Mouse (Mus musculus): ENCODE measurements around the gene Romo1. TPM values are rescaled to one million over a fixed set of nuclear protein-coding genes. Genes with fewer than 3 reads are reported as not detected.

Gene Romo1
- total and polyA plus RNA-seq, 2 experiments from 2014 or later: 113 to 607 TPM

DNA sequence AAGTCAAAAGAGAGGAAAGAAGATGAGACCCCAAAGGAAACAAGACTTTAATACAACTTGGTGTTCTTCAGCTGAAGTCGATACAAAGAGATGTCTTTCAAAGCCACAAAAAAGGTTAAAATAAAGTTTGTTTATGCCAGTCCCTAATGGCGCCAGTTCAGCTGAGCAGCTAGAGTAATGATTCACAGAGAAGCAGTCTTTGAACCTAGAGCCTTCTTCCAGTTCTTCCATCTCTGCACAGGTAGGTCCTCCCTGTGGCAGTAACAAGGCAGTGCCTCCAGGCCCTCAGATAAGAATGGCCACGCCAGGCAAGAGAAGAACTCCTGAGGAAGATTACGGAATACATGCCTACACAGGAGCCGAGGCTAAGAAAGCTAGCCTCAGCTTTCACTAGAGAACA lies 20.1 kb upstream of the Romo1 start:
- no peak for ATAC-seq (ENCODE audit: insufficient read depth, low read depth)
- 88% methylated on average over 5 of the region's 5 CpGs for WGBS
- Histone ChIP-seq H3K9ac (replicated peaks; ENCODE audit: low read depth, low read length) (no peak overlapping the region), H3K4me1 (ENCODE audit: control insufficient read depth, insufficient read depth) (no peaks in the 10 kb centered on the region), H3K9me3 (replicated peaks; ENCODE audit: control insufficient read depth, low read length) (no peaks in the 10 kb centered on the region), H3K36me3 (replicated peaks; ENCODE audit: control insufficient read depth, insufficient read depth, low read length) (peaks cover 41% of the 10 kb centered on the region), H3K27me3 (ENCODE audit: control insufficient read depth, insufficient read depth, low read length) (no peaks in the 10 kb centered on the region), H3K4me2 (ENCODE audit: low read depth, low read length) (no peak overlapping the region), H3K27ac (ENCODE audit: low read depth) (no peak overlapping the region), H3K4me3 (ENCODE audit: low read depth, low read length) (no peak overlapping the region)
- DNase-seq (ENCODE audit: low spot score): no peak
- TF ChIP-seq EP300 (IDR thresholded peaks at IDR 0.05; ENCODE audit: low read depth) (no peak), CTCF (IDR thresholded peaks at IDR 0.05; ENCODE audit: low read depth) (no peak)

DNA sequence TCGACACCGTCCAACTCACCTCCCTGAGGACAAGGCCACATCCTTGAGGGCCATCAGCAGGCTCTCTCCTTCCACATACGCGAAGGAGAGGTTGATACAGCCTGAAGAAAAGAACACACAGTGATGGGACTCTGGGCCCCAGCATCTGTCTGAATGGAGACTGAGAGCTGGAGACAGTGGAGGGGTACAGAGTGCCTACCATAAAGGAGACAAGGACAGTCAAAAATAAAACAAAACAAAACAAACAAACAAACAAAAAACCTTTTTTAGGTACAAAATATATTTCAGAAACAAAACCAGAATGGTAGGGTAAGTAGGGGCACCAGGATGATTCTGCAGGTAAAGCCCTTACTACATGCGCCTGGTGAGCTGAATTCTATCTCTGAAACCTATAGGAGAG lies 16.8 kb upstream of the Romo1 start, which contains the start of gene Gm28036:
Gene Gm28036 (minus strand): TSS at position 101 of the 400 bp plus-strand sequence.
- Histone ChIP-seq H3K9me3 (replicated peaks; ENCODE audit: control insufficient read depth, low read length) (no peaks in the 10 kb centered on the region), H3K4me2 (ENCODE audit: low read depth, low read length) (no peak within 1 kb of the TSS), H3K36me3 (replicated peaks; ENCODE audit: control insufficient read depth, insufficient read depth, low read length) (peaks cover 50% of the 10 kb centered on the region), H3K4me1 (ENCODE audit: control insufficient read depth, insufficient read depth) (no peaks in the 10 kb centered on the region), H3K4me3 (ENCODE audit: low read depth, low read length) (no peak within 1 kb of the TSS), H3K9ac (replicated peaks; ENCODE audit: low read depth, low read length) (no peak within 1 kb of the TSS), H3K27me3 (ENCODE audit: control insufficient read depth, insufficient read depth, low read length) (no peaks in the 10 kb centered on the region), H3K27ac (ENCODE audit: low read depth) (no peak within 1 kb of the TSS)
- no peak for ATAC-seq (ENCODE audit: insufficient read depth, low read depth)
- TF ChIP-seq CTCF (IDR thresholded peaks at IDR 0.05; ENCODE audit: low read depth) (no peak), EP300 (IDR thresholded peaks at IDR 0.05; ENCODE audit: low read depth) (no peak)
- DNase-seq (ENCODE audit: low spot score): no peak
- WGBS: 91% methylated on average over 5 of the region's 5 CpGs

DNA sequence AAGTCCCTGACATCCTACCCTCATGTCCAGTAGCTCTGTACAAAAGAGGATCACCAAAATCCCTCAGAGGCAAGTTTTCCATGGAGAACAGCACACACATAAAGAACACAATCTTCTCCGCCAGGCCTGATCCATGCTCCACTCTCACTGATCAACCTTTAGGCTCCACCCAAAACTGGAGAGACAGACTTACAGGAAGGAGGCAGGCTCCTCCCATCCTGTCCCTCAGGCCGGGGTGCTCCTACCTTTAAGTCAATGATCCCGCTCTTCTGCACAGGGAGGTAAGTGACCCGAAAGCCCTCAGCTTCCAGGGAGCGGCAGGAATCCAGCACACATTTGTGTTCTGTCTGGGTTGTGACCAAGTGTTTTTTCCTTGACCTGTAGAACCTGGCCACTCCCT lies 9.7 kb upstream of the Romo1 start:
- H3K27me3 ChIP-seq (ENCODE audit: control insufficient read depth, insufficient read depth, low read length): no peaks in the 10 kb centered on the region
- H3K9ac ChIP-seq (replicated peaks; ENCODE audit: low read depth, low read length): no peak overlapping the region
- H3K4me2 ChIP-seq (ENCODE audit: low read depth, low read length): no peak overlapping the region
- DNase-seq (ENCODE audit: low spot score) (no peak), ATAC-seq (ENCODE audit: insufficient read depth, low read depth) (no peak)
- no peak overlapping the region for H3K27ac ChIP-seq (ENCODE audit: low read depth)
- TF ChIP-seq CTCF (IDR thresholded peaks at IDR 0.05; ENCODE audit: low read depth): no peak
- no peak for TF ChIP-seq EP300 (IDR thresholded peaks at IDR 0.05; ENCODE audit: low read depth)
- 77% methylated on average over 5 of the region's 5 CpGs for WGBS
- H3K4me3 ChIP-seq (ENCODE audit: low read depth, low read length): no peak overlapping the region
- H3K9me3 ChIP-seq (replicated peaks; ENCODE audit: control insufficient read depth, low read length): no peaks in the 10 kb centered on the region
- peaks cover 20% of the 10 kb centered on the region for H3K36me3 ChIP-seq (replicated peaks; ENCODE audit: control insufficient read depth, insufficient read depth, low read length)
- no peaks in the 10 kb centered on the region for H3K4me1 ChIP-seq (ENCODE audit: control insufficient read depth, insufficient read depth)

DNA sequence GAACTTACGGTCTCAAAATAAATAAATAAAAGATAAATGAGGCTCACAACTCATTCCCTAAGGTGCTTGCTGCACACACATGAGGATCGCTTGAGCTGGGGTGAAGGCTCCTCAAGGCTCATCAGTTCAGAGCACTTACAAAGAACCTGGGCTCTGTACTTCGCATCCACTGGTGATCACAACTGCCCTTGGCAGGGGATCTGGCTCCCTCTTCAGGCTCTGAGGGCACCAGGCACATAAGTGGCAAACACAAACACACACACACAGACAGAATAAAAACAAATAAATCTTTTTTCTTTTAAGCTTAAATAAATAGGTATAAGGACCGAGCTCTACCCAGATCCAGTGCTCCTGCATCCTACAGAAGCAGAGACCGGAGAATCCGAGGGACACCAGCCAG lies 8.1 kb upstream of the Romo1 start:
- no peak for DNase-seq (ENCODE audit: low spot score)
- H3K9ac ChIP-seq (replicated peaks; ENCODE audit: low read depth, low read length): no peak overlapping the region
- H3K4me2 ChIP-seq (ENCODE audit: low read depth, low read length): no peak overlapping the region
- H3K4me1 ChIP-seq (ENCODE audit: control insufficient read depth, insufficient read depth): no peaks in the 10 kb centered on the region
- TF ChIP-seq EP300 (IDR thresholded peaks at IDR 0.05; ENCODE audit: low read depth): no peak
- TF ChIP-seq CTCF (IDR thresholded peaks at IDR 0.05; ENCODE audit: low read depth): peak; percentile 35
- no peak overlapping the region for H3K4me3 ChIP-seq (ENCODE audit: low read depth, low read length)
- no peaks in the 10 kb centered on the region for H3K27me3 ChIP-seq (ENCODE audit: control insufficient read depth, insufficient read depth, low read length)
- peaks cover 33% of the 10 kb centered on the region for H3K36me3 ChIP-seq (replicated peaks; ENCODE audit: control insufficient read depth, insufficient read depth, low read length)
- WGBS: 91% methylated on average over 6 of the region's 6 CpGs
- no peaks in the 10 kb centered on the region for H3K9me3 ChIP-seq (replicated peaks; ENCODE audit: control insufficient read depth, low read length)
- H3K27ac ChIP-seq (ENCODE audit: low read depth): no peak overlapping the region
- no peak for ATAC-seq (ENCODE audit: insufficient read depth, low read depth)

DNA sequence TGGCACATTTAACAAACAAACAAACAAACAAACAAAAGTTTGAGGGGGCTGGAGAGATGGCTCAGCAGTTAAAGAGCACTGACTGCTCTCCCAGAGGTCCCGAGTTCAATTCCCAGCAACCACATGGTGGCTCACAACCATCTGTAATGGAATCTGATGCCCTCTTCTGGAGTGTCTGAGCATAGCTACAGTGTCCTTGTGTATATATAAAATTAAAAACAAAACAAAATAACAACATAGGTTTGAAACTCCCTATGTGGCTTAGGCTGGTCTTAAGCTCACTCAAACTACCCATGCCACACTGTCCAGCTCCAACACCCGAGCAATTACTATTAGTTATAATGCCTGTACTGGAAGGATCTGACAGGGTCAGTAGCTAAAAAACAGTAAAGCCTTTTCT lies 1.0 kb upstream of the Romo1 start:
- Histone ChIP-seq H3K4me1 (ENCODE audit: control insufficient read depth, insufficient read depth) (peaks cover 4% of the 10 kb centered on the region; the same call in 1 of the 2 replicates), H3K4me3 (ENCODE audit: low read depth, low read length) (peak overlapping the region; percentile 60; the same call in 1 of the 2 replicates), H3K9me3 (replicated peaks; ENCODE audit: control insufficient read depth, low read length) (no peaks in the 10 kb centered on the region), H3K27me3 (ENCODE audit: control insufficient read depth, insufficient read depth, low read length) (no peaks in the 10 kb centered on the region), H3K27ac (ENCODE audit: low read depth) (no peak overlapping the region), H3K4me2 (ENCODE audit: low read depth, low read length) (peak overlapping the region; percentile 73), H3K36me3 (replicated peaks; ENCODE audit: control insufficient read depth, insufficient read depth, low read length) (peaks cover 43% of the 10 kb centered on the region), H3K9ac (replicated peaks; ENCODE audit: low read depth, low read length) (peak overlapping the region; percentile 71; the same call in 1 of the 2 replicates)
- TF ChIP-seq CTCF (IDR thresholded peaks at IDR 0.05; ENCODE audit: low read depth) (0 out of 2 replicates have a peak, but pooled peaks have one; percentile 3), EP300 (IDR thresholded peaks at IDR 0.05; ENCODE audit: low read depth) (no peak)
- ATAC-seq (ENCODE audit: insufficient read depth, low read depth): no peak
- 81% methylated on average over 2 of the region's 2 CpGs for WGBS
- DNase-seq (ENCODE audit: low spot score): no peak

DNA sequence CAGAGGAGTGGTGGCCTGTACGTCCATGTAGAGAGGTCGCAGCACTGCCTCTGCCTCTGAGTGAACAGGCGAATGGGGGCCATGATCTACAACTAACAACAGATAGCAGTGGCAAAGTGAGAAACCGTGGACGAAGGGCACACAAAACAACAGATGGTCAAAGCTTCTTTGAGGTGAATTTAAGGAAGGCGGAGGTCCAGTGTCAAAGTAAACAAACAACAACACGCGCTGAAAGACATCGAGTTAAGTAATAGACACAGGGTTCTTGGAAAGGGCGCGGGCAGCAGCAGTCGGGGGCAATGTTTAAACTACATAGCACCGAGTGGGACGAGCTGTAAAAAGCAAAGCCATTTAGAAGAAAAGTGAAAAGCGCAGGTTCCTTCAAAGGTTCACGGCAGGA lies 472 bp upstream of the Romo1 start:
- Histone ChIP-seq H3K4me2 (ENCODE audit: low read depth, low read length) (peak overlapping the region; percentile 73), H3K9me3 (replicated peaks; ENCODE audit: control insufficient read depth, low read length) (no peaks in the 10 kb centered on the region), H3K4me1 (ENCODE audit: control insufficient read depth, insufficient read depth) (peaks cover 4% of the 10 kb centered on the region; the same call in 1 of the 2 replicates), H3K9ac (replicated peaks; ENCODE audit: low read depth, low read length) (peak overlapping the region; percentile 71), H3K36me3 (replicated peaks; ENCODE audit: control insufficient read depth, insufficient read depth, low read length) (peaks cover 49% of the 10 kb centered on the region), H3K4me3 (ENCODE audit: low read depth, low read length) (peak overlapping the region; percentile 60), H3K27ac (ENCODE audit: low read depth) (peak overlapping the region; percentile 91), H3K27me3 (ENCODE audit: control insufficient read depth, insufficient read depth, low read length) (no peaks in the 10 kb centered on the region)
- TF ChIP-seq CTCF (IDR thresholded peaks at IDR 0.05; ENCODE audit: low read depth): no peak
- no peak for TF ChIP-seq EP300 (IDR thresholded peaks at IDR 0.05; ENCODE audit: low read depth)
- WGBS: 2% methylated on average over 16 of the region's 16 CpGs
- ATAC-seq (ENCODE audit: insufficient read depth, low read depth) (peak; percentile 1; the same call in 1 of the 2 replicates), DNase-seq (ENCODE audit: low spot score) (no peak)

Data from heart, postnatal 0 days (tissue).